Mouse (Mus musculus): ENCODE results near the gene Traf4.

GRCm38 (mm10) chr11:78174506-78174905 lies 9.1 kb upstream of the Traf4 start:
- TF ChIP-seq TBP (IDR thresholded peaks at IDR 0.05; ENCODE audit: low read depth, low read length) = no peak
- TF ChIP-seq RCOR1 (IDR thresholded peaks at IDR 0.05; ENCODE audit: low read depth, low read length) = no peak
- TF ChIP-seq POLR2AphosphoS2 (IDR thresholded peaks at IDR 0.05; ENCODE audit: low read length) = no peak
- no peak for TF ChIP-seq MAFK (IDR thresholded peaks at IDR 0.05; ENCODE audit: borderline replicate concordance, low read depth, low read length)
- TF ChIP-seq EP300 (IDR thresholded peaks at IDR 0.05; ENCODE audit: low read depth in 1 of 2, low read length in 2 of 2) = no peak
- TF ChIP-seq KAT2A (conservative IDR thresholded peaks at IDR 0.05; ENCODE audit: low read depth, low read length) = no peak
- no peak for TF ChIP-seq POLR2A (IDR thresholded peaks at IDR 0.05; ENCODE audit: control insufficient read depth in 1 of 2, insufficient read depth in 1 of 2, low read depth in 1 of 2, low read length in 2 of 2, poor library complexity in 1 of 2)
- no peak for TF ChIP-seq POLR2AphosphoS5 (IDR thresholded peaks at IDR 0.05; ENCODE audit: borderline replicate concordance, low read depth, low read length)
- TF ChIP-seq BHLHE40 (IDR thresholded peaks at IDR 0.05; ENCODE audit: borderline replicate concordance, low read depth, low read length) = no peak
- TF ChIP-seq CTCF (IDR thresholded peaks at IDR 0.05 in 2 of 3, conservative IDR thresholded peaks at IDR 0.05 in 1 of 3; ENCODE audit: control insufficient read depth in 1 of 3, insufficient read depth in 1 of 3, low read depth in 2 of 3, low read length in 3 of 3, poor library complexity in 1 of 3, severe bottlenecking in 1 of 3) = no peak
